Mouse (Mus musculus): Measurements from ENCODE around the gene Slit1. TPM values are rescaled to one million over a fixed set of nuclear protein-coding genes. Genes with fewer than 3 reads are reported as not detected.

Slit1 gene
- 29.0 and 30.5 TPM in 2 replicates for polyA plus RNA-seq (2012; rRNA removed)

DNA sequence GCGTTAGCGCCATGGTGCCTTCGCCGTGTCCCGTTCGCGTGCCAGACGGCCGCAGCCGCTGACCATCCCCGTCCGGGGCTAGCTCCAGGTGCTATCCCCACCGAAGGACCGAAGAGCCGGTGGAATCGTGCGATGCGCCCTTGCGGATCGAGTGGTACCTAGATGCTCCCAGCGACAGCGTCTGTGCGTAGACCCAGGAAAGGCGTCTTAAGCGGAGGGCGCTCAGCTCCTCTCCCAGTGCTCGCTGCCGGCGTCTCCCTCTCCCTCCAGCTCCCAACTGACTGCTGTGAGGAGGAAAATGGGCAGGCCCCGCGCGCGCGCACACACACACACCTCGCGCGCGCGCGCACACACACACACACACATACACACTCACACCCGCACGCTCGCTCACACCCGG lies at the start of gene Slit1:
Gene Slit1 (minus strand): TSS at position 270 of the 400 bp plus-strand sequence.

DNA sequence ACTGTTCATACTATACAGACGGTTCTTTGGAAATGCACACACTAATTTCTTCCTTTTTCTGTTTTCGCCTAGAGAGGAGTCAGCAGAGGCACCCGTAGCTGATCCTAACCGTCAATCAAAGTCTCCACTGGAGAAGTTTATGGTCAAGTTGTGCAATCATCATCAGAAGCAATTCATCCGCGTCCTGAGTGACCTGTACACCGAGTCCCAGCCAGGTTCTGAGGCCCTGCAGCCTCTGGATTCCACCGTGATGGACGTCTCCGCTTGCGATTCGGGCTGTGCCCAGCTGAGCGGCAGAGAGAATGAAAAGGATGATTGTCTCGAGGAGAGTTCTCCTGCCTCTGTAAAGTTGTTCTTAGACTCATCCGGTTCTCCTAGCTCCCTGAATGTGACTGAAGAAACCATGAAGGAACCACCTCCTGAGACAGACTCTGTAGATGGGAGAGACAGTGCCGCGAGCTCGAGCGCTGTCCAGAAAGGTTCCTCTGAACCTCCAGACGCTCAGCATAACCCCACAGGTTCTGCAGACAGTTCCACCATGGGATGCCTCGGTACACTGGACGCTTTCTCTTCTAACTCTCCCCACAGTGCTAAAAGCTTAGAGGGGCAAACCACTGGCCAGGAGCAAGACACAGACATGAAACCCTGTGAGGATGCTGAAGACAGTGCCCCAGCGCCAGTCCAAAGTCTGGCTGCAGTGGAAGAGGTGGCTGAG lies 161.6 kb downstream of the Slit1 start, which contains the start of gene Gm340:
Gene Gm340 (plus strand): TSS at position 665 of the 715 bp plus-strand sequence.

Other genes starting within 250 kb of the Slit1 start
- gene Gm340, start 161.3 kb downstream of the Slit1 start, polyA plus RNA-seq (2012; rRNA removed) = 2.6 and 2.7 TPM in 2 replicates
- 12.2 and 14.2 TPM in 2 replicates for gene Arhgap19, start 58.4 kb upstream of the Slit1 start, polyA plus RNA-seq (2012; rRNA removed)
- 7.8 and 10.0 TPM in 2 replicates for gene Frat1, start 86.3 kb upstream of the Slit1 start, polyA plus RNA-seq (2012; rRNA removed)
- gene Frat2, start 104.5 kb upstream of the Slit1 start, polyA plus RNA-seq (2012; rRNA removed) = 13.6 and 16.4 TPM in 2 replicates
- gene Rrp12, start 152.5 kb upstream of the Slit1 start, polyA plus RNA-seq (2012; rRNA removed) = 15.3 and 16.0 TPM in 2 replicates
- gene Pgam1, start 168.3 kb upstream of the Slit1 start, polyA plus RNA-seq (2012; rRNA removed) = 414 and 458 TPM in 2 replicates
- gene Exosc1, start 189.8 kb upstream of the Slit1 start, polyA plus RNA-seq (2012; rRNA removed) = 36.0 and 38.2 TPM in 2 replicates
- 94.0 and 94.3 TPM in 2 replicates for gene Zdhhc16, start 189.8 kb upstream of the Slit1 start, polyA plus RNA-seq (2012; rRNA removed)
- 71.0 and 74.5 TPM in 2 replicates for gene Mms19, start 237.5 kb upstream of the Slit1 start, polyA plus RNA-seq (2012; rRNA removed)
- gene Ubtd1, start 238.1 kb upstream of the Slit1 start, polyA plus RNA-seq (2012; rRNA removed) = 16.1 and 21.5 TPM in 2 replicates

Data from central nervous system, embryonic 14 days (tissue).